Mouse (Mus musculus): ENCODE measurements around the gene Wdr78.

Gene Wdr78

DNA sequence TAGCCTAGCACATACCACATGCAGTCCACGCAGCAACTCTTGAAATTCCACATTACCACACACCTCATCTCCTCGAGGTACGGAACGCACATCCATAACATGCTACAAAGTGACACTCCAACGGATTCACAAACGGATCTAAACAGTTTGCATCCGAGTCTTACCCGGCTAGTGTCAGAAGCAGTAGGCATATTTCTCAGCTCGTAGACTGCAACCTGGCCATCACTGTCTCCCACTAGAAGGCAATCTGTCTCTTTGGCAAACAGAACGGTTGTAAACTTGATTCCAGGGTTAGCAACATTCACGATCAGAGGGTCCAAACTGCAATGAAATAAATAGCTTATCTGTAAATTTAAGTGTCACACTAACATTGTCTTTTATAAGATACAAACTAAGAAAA, 66.3 kb downstream of the Wdr78 start:
- DNase-seq, result no peak

DNA sequence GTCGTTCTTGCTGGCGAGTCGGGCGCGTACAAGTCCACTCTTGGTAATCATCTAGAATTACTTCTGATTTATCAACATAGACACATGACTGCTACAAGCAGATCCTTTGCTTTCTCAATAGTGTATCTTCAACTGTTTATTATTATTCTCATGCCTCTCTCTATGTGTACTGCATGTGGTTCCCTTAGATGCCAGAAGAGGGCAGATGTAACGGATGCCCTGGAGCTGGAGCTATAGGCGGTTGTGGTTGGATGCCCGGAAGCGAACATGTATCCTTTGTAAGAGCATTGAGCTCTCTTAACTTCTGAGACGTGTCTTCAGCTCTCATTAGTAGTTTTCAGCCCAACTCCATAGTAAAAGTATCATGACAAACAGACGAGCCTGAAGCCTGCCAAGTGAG, 71.4 kb downstream of the Wdr78 start:
- DNase-seq, result no peak

DNA sequence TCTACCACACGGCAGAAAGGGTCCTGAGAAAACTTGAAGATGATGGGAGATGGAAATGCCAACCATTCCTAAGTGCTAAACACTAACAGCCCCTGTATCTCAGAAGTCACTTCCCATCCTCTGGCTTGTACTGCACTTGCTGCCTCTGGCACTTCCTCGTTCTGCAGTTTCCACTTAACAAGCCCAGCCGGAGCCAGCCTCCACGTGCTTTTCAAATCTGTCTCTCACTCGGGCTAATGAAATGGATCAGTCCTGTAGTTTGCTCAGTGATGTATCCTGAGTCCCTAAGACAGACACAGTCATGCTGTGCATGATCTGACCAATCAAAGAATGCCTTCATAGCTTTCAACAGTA, 74.5 kb downstream of the Wdr78 start:
- DNase-seq, result no peak

DNA sequence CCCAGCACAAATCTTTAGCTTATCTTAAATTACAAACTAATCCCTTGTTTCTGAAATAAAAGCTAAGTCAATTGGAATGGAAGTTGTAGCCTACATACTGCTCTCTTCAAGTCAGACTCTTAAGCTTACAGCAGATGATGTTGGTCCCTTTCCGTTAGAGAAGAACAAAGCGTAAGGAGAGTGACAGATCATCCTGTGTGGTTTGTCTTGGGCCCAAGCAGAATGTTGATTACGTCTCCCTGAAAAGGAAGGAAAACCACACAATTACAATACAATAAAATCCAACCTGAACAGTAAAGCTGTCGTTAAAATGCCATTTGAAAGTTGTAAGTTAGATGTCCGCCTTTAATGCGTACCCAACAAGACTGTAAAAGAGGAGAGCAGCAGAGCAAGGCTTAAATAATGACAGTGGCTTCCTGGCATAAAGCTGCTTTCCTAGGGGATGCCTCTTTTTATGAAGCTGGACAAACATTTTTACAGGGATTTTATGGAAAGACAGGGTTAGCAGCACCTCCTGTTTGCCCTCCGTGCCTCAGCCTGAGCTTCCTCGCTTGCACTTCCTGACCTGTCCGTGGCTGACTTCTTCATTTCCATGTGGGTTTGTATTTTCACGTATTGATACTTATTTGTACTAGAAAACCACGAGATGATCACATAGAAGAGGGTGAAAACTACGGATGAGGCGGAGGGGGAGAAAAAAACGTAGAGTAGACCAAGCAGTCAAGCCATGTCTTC, 75.1 kb downstream of the Wdr78 start:
- DNase-seq, result no peak

DNA sequence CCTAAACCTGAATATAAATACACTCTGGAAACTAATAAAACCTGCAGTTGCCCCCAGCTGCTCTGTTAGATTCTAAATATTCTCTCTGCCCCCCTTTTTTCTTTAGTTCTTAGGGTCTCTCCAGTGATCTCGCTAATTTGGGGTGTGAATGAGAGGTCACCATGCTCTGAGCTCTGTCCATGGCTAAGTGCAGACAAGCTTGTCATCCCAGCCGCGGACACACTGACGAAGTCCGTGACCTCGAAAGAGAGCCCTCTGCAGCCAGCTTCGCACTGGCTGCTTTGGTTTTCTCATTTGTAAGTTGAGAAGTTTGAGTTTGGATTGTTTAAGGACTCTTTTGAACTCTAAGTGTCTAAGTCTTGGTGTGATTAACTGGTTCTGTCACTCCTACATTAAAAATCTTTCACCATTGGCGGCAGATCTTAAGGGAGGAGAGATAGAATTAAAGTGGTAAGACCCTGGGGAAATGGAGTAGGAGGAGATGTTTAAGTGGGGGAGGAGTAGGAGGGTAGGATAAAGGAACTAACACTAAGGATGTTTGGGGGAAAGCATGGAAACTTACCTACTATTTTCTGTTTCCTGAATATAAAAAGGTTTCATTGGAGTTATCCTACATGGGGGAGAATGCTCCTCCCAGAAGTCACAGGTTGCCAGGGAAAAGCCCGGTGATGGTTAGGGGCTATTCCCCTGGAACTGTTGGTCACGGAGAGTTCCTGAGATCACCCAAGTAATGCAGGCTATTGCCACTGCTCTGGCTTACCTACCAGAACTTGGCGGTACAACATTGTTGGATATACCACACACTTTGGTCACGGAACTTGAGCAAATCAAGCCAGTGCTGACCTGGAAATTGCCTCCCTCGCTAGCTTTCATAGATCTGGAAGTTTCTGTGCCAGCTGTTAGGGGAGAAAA, 85.9 kb downstream of the Wdr78 start:
- no peak for DNase-seq

DNA sequence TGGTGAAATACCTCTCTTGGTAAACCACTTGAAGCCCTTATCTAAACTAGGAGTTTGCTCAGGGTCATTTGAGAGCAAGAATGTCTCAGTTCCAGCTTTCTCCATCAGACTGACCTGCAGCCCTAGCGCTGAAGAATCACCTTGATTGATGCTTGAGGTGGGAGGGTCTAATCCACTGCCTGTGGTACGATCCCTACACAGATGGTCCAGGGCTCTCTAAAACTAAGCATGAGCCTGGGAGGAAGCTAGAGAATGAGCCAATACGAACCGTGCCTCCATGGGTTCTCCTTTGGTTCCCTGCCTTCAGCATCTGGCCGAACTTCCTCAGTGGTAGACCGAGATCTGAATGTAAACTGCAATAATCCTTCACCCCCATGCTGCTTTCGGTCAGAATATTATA, 86.6 kb downstream of the Wdr78 start:
- no peak for DNase-seq

DNA sequence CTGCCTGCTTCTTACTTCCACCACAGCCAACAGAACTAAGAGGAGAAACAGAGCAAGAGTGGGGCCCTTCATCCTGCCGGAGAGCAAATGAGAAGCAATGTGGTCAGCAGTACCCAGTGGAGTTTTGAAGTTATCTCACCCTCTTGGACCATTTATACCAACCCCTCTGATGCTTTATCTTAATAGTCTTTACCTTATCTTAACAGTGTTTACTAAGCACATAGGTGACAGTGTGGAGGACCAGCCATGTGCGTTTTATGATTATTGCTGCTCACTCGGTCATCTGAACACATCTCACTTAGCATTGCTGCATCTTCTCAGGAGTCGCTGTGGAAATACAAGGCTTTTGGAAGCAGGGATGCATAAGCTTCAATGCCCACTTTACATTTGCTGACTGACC, 87.7 kb downstream of the Wdr78 start, which contains the start of gene Insl5:
TSS of gene Insl5 (minus strand) at position 222 of the 400 bp plus-strand sequence.
- no peak for DNase-seq

DNA sequence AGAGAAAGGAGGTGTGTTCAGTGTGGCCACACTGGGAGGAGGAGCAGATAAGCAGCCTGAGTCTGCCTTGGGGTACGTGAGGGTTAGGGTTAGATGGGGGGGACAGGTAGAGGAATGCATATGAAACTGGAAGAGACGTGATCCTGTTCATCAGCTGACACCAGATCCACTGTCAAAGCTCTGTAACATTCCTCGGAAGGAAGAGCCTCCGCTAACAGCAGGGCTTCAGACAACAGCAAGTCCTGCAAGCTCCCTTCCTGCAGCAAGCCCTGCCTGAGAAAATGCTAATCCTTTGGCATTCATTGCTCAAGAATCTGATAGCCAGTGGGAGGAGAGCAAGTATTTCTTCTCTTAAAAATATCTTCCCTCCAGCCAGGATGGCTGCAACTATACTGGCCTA, 100.9 kb downstream of the Wdr78 start:
- DNase-seq, result no peak

DNA sequence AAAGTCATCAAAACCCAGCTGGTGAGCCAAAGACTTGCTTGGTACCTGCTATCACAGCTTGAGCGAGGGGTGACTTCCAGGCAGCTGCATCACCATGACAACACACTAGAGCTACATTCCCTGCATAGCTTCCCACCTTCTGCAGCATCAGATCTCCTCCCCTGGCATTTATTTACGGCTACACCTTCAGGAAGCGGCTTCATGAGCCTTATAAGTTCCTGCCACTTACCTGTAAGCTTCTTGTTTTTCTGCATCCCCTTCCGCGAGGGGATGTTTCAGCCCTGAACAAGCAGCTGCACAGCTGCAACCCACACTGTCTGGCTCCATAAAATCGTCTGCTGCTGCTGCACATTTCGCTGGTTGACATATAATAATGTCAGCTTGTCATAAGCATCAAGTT, 102.5 kb downstream of the Wdr78 start:
- DNase-seq, result no peak

DNA sequence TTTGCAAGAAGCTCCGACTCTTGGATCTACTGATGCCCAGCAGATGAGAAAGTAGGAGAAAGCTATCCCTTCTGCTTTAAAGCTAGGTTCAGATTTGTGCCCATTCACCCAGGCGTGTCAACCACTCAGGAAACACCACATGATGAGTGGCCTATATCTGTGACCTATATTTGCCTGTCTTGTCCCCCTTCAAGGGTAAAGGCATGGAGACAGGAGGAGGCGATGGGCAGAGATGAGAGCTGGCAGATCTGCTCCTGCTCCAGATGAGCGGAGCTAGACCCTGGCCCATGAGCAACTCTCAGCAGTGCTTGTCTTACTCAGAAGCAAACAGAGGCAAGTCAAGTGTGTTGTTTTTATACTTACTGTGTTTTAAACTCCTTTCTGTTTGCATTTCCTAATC, 103.6 kb downstream of the Wdr78 start:
- no peak for DNase-seq

DNA sequence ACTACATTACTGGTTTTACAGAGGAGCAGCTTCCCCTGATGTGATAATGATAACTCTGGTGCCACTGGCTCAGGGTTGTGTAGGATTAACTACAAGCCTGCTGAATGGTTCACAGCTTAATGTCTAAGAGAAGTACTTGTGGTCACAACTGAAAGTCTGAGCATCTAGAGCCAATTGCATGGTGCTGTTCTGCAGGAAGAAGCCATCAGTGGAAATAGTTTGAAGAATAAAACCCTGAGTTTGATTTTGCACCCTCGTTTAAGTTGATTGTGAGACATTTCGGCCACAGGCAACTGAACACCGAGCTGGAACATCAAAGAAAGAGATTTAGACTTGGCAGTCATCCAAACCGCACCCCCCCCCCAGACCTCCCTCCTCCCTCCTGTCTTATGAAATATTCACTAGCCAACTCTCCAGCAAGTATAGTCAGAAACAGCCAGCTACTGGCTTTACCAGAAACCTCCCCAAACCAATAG, 107.4 kb downstream of the Wdr78 start:
- no peak for DNase-seq

DNA sequence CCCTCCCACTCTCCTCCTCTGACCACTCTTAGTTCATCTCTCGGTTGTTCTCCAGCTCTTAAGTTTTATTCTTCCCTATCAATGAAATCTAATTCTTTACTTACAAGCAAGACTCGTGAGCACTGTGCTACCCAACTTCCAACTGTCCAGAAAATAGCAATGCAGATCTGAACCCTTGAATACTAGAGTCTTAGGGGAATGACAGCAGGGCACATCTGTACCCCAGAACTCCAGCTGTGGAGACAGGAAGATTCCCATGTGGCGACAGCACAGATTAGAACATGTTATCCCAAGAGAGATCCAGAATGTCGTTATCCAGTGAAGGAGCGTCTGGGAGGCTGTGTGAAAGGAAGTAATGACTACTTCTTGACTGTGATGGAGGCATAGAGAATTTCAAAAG, 108.1 kb downstream of the Wdr78 start:
- no peak for DNase-seq

DNA sequence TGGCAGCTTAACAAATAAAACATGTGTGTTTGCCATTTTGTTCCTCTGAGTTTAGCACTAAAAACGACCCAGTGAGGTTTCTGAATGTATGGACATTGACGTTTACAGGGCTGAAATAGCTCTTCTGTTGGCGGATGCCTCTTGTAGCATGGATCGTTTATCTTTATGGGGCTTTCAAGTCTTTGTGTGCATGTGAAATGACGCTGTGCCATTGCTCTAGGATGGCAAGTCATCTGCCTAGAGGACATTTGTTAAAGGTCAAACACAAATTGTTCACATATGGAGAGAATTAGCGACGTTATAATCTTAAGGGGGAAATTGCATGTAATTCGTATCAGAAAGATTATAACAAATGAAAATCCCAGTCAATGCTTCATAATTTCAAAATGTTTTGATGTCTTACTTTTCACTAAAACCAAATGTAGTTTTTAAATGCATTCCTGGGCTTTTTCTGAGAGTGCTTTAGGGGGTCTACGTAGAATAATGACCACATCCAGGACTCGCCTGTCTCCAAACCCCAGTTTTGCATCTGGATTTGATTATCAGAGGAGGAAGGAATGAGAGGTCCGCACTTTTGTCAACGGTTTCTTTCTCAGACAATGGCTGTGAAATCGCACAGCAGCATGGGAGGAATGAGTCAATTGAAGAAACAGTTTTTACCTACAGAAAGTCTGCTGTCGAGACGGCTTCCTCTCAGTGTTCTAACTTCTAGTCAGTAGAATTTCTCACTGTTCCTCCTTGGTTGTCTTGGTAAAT, 109.0 kb downstream of the Wdr78 start:
- DNase-seq, result no peak

DNA sequence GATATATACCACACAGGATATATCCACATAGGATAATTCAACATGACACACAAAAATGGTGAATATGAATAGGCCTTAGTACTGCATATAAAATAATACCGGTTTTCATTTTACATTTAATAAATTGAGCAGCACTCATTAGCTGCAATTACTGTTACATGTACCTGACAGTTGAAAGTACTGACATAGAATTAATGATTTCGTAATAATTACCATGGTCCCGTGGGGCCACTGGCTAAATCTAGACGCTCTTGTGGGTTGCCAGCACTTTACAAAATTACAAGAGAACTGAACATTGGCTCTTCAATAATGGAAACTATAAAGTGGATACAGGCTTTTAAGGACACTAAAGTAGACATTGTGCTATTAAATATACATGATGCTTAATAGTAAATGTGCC, 109.7 kb downstream of the Wdr78 start:
- DNase-seq, result no peak

DNA sequence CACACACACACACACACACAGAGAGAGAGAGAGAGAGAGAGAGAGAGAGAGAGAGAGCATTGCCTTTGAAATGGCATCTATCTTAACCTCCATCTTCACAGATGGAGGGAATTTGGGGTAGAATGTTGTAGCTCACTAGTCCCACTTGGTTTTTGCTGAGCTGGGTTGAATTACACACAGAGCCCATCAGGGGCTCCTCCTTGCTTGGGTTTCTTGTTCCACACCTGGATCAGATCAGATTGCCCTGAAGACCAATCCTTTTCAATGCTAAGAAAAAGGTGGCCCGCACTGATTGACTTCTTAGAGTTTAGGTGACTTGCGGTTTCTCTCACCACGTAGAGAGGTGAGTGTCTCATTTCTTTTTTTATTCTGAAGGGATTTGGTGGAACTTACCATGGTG, 122.7 kb downstream of the Wdr78 start:
- DNase-seq, result no peak

DNA sequence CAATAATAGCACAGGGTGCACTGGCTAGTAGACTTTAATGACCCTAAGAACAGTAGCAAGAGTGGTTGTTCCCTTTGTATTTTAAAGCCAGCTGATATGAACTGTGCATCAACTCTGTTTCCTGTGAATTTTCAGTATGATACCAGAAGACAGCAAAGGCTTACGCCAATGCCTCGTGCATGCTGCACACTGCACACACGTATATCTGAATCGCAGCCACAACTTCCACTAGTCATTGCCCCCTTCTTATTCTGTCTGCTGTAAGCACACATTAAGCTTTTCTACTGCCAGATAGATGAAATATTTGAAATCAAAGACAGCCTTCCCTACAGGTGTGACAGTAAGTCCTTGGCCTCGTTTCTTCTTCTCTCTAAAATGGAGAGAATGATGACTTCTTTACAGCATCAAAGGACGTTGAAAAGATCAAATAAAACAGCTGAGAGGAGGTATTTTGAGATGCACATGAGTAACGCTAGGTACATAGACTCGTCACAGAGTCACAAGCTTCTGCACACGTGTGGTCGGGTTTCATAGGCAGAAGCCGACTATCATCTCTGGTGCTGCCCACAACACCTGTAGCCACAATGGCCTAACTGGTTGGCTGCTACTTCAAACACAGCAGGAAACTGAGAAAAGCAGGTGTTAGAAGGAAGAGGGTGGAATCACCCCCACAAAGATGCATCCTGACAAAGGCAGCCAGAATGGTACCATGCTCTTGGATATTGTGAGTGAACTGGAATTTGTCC, 123.6 kb downstream of the Wdr78 start:
- DNase-seq, result no peak

DNA sequence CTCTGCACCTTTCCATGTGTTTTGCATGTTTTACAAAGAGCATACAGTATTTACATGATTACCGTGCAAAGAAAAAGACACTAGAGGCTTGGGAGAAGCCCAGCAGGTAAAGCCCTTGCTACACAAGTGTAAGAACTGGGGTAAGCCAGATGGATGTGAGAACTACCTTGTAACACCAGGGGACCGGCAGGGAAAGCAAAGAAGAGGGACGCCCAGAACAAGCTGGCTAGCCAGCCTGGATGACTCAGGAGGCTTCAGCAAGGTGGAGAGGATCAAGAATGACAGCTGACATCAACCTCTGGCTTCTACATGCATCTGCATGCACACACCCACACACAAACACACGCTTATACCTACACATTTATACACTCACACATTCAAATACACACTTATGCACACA, 124.3 kb downstream of the Wdr78 start:
- DNase-seq, result no peak

DNA sequence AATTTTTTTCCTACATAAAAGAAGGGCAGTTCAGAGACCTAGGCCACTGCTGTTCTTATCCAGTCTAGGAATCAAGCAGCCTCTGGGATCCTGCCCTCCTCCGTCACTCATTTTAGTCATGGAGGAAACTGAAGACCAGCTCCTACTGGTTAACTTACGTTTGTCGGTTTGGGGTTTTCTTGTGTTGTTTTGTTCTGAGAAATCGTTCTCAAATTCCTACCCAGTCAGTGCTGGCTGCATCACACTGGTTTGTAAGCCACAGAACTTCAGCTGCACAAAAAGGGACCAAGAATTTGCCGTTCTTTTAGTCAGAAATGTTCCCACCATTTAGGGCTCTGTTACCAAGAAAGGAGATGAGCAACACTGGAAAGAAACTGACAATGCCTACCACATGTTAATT, 125.0 kb downstream of the Wdr78 start:
- DNase-seq, result no peak

DNA sequence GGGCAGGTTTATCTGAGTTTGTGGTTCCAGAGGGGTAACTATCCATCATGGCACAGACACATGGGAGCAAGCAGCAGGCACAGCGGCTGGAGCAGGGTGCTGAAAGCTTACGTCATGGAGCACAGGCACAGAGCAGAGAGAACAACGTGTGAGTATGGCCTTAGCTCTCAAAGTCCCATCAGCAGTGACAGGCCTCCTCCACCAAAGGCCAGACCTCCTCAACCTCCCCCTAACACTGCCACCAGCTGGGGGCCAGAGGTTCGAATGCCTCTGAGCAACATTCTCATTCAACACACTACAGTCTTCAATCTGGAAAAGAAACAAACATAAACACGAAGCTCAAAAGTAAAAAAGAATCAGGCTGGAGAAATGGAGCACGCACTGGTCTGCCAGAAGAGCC, 125.8 kb downstream of the Wdr78 start:
- no peak for DNase-seq
